Mouse (Mus musculus) granulocyte monocyte progenitor cell, adult 5-6 weeks (primary cell): ENCODE results near the gene Syf2. TPM values are rescaled to one million over a fixed set of nuclear protein-coding genes. Genes with fewer than 3 reads are reported as not detected.
"Not testable (repeated sequence)": the region's sequence is repeated elsewhere in the genome, so short reads cannot be mapped to it uniquely, and the experiment has no call there.

Source experiments
- ATAC-seq: replicated peaks from 2 replicates; pipeline ENCODE4 v1.8.0; 2016; ENCODE audit warnings: mild to moderate bottlenecking, moderate TSS enrichment, inconsistent platforms; ENCODE audit not compliant: poor library complexity, severe bottlenecking
- total RNA-seq, 2 experiments: library from RNA; stranded (forward) in 1 of 2; stranded (reverse) in 1 of 2; fragments of 200-712, 200-1000 nt in 1 of 2; fragments of >200 nt in 1 of 2; fragmentation: Nextera tagmentation in 1 of 2; gene quantifications; 2 replicates each; pipeline ENCODE4 v1.2.3; 2014 to 2017

The Syf2 gene
- total RNA-seq (2014; fragmentation: Nextera tagmentation) (43.5 and 50.5 TPM in 2 replicates), total RNA-seq (2017) (180 and 201 TPM in 2 replicates)

DNA sequence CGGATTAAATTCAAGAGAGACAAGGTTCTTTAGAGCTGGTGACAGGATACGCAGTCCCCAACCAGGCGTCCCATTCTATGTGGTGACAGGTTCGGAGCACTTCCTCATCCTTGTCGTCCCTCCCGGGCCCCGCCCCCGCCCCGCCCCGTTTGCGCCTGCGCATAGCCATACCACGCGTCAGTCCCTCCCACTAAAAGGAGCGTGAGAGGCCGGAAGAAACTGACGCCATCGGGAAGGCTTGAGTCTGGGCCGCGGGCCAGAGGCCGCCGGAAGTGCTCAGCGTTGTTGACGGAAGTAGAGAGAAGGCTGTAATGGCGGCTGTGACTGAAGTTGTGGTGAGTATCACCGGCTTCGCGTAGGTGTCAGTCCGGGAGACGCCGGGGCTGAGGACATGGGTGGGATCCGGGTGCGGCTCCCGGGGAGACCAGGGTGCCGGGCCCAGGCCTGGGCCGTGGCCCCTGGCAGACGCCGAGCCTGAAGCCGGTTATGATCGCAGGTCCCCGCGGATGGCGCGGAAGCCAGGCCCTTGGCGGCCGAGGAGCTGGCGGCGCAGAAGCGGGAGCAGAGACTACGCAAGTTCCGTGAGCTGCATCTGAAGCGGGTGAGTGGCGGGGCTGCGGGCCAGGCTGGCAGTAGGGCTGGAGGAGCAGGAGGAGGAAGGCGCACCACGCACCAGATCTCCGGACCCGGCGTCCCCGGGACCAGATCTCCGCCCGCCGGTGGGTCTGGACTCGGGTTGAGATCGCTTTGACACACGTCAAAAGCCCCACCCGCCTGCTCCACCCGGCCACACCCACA is at the start of gene Syf2:
Syf2 (plus strand) TSS at position 215 of the 798 bp plus-strand sequence.
- ATAC-seq, result peak; percentile 81

DNA sequence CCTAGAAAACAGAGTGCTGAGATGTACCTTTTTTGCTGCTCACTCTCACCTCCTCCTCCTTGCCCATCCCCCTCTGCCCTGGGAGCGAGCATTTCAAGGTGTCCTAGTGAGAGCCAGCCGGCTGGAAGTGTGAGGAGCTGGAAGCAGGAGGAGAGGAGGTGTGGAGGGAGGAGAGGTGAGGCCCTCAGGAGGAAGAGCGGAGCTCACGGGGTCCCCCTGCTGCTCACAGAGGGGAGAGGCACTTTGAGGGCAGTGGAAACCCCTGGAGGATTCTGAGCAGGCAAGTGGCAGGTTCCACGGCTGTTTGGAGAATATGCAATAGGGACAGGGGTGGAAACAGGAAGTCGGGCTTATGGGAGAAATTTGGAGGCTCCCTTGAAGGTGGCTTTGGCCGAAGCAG is 47.4 kb upstream of the Syf2 start:
- peak; percentile 66 for ATAC-seq

DNA sequence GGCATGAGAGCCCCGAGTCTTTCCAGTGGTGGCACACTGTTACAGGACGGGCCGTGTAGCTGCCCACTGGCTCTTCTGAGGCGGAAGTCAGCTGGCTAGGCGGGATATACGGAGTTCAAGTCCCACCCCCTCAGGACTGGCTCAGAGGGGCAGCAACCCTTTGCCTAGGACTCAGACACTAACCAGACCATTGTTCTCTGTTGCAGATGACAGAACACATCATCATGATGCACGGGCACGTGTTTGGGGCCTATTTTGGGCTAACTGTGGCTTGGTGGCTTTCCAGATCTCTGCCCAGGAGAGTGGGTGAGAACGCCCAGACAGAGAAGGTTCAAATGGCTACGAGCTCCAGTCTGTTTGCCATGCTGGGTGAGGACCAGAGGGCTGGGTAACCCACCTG is 46.9 kb upstream of the Syf2 start:
- ATAC-seq, result no peak

DNA sequence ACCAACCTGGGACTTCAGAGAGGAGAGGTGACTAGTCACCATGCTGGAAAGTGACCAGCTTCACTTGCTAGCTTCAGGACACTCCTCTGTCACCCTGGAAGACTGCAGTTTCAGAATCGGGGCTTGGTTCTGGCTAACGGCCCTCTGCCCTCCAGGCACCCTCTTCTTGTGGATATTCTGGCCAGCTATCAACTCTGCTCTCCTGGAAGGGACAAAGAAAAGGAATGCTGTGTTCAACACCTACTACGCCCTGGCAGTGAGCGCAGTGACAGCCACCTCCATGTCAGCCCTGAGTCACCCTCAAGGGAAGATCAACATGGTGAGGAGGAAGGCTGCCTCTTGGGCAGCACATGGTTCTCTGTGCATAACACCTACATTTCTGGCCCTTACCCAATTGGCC is 46.3 kb upstream of the Syf2 start:
- ATAC-seq, result no peak

DNA sequence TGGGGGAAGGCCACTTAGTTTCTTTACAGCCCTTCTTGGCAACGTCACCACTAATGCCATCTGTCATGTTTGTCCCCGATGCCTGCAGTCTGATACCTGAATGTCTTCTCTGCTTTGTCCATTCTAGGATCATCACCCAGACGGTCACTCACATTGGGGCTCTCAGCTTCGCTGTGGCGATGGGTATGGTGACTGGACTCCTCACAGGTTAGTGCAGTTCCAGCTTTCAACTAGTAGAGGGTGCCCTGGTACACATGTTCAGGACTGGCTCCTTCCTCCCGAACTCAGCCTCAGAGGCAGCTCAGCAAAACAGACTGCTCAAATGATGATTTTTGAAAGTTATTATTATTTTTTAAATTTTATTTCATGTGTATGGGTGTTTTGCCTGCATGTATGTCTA is 38.6 kb upstream of the Syf2 start:
- no peak for ATAC-seq

DNA sequence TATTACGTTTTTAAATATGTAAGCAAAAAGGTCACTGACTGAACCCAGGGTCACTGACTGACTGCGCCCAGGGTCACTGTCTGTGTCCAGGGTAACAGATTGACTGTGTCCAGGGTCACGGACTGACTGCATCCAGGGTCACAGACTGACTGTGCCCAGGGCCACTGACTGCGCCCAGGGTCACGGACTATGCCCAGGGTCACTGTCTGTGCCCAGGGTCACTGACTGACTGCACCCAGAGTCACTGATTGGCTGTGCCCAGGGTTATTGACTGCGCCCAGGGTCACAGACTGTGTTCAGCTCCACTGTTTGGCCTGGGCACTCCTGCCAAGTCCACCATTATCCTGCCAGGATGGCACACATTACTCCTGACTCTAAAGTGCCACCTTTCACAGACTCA is 33.4 kb upstream of the Syf2 start:
- ATAC-seq, result no peak

DNA sequence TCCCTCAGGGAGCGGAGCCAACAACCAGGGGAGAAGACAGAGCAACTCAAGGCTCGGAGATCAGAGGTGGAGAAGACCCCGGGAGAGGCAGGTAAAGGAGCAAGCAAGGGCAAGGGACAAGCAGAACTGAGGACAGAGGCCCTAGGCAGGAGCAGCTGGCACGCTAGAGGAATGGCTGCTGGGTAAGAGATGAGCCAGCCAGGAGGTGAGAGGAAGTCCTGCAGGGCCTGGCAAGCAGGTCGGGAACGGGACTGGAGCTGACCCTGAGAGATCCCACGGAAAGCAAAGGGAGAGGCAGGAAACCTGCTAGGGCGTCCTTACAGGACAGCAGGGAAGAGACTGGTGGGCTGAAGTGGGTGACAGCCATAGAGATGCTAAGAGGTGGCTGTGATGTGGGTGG is 29.6 kb upstream of the Syf2 start:
- ATAC-seq, result no peak

DNA sequence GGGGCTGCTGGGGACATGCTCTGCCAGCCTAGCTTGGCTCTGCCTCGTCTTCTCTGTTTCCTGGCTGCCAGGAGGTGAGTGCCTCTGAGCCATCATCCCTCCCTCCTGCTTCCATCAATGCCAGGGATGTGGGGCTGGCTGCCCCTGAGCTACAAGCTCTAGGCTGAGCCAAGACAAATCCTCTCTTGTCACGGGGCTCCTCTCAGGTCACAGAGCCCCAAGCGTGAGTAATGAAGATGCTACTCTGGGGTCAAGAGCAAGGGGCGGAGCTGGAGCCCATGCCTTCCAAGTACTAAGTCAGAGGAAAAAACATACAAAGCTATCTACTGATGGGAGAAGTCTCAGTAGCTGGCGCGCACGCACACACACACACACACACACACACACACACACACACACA is 27.7 kb upstream of the Syf2 start:
- ATAC-seq, result no peak

DNA sequence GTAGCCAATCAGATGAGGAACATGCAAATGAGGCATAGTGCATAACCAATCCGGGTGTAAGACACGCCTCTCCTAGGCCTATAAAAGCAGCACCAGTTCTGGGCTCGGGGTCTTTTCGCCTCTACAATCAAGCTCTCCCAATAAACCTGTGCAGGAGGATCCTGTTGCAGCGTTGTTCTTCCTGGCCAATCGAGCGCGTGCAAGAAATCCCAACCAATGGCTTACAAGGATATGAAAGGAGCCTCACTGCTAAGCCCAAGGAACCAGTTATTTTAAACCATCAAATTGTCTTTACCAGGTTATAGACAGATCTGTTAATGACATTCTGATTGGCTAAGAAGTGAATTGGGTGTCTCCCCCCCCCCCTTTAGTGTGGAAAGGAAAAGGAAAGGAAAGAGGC is 19.3 kb upstream of the Syf2 start:
- ATAC-seq, result not testable (repeated sequence)

DNA sequence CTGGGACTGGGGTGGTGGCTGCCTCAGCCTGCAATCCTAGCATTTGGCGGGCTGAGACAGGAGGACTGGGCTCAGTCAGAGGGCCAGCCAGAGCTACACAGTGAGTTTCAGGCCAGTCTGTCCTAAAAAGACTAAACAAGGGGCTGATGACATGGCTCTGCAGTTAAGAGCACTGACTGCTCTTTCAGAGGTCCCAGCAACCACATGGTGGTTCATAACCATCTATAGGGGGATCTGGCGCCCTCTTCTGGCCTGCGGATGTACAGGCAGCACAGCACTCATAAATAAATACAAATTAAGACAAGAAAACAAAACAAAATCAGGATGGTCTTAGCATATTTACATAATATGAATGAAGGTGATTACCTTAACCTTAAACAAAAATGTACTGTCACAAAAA is 17.3 kb upstream of the Syf2 start:
- peak; percentile 24; the same call in 1 of the 2 replicates for ATAC-seq

DNA sequence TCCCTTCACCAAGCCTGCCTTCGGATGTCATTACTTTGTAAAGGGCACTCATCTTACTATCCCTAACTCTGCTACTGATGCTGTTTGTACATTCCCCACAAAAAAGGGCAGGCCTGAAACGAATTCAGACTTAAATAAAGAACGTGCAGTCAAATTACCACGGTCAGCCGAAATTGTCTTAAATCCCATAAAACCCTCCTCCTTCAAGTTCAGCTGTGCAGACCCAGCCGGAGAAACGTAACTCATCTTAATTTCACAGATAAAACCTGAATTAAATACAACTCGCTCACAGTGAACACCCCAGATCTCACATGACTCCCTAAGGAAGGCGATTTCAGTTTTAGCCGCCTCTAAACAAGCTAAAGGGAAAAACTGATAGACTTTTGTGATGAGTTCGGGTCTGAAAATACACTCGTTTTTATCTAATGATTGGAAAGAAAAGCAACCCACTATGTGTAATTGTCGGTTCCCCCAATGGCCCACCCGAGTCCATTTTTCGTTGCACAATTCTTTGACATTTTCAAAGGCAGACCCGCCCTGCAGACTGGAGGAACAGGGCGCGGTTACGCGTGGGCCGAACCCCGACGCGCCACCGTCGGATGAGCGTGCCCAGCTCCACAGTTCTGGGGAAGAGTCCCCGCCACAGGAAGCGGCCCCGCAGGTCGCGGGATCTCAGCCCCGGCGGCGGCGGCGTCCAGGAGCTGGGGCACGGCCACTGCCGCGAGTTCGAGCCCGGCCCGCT is 16.4 kb upstream of the Syf2 start:
- peak; percentile 40 for ATAC-seq

DNA sequence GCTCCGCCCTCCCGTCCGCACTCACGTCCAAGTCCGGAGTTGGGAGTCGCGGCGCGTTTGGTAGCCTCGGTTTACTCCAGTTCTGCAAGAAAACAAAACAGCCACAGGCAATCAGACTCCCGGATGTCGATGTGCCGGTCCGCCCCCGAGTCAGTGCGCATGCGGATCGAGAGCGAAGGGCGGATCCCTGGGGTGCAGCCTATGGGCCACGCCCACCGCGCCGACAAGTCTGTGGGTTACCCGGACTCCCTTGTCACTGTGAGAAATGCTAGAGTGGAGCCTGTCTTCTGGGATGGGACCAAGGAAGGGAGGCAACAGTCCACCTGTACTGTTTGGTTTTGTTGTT is 15.9 kb upstream of the Syf2 start, which contains the start of gene Tmem50a:
Tmem50a (minus strand) TSS at position 161 of the 346 bp plus-strand sequence.
- ATAC-seq, result peak; percentile 76

DNA sequence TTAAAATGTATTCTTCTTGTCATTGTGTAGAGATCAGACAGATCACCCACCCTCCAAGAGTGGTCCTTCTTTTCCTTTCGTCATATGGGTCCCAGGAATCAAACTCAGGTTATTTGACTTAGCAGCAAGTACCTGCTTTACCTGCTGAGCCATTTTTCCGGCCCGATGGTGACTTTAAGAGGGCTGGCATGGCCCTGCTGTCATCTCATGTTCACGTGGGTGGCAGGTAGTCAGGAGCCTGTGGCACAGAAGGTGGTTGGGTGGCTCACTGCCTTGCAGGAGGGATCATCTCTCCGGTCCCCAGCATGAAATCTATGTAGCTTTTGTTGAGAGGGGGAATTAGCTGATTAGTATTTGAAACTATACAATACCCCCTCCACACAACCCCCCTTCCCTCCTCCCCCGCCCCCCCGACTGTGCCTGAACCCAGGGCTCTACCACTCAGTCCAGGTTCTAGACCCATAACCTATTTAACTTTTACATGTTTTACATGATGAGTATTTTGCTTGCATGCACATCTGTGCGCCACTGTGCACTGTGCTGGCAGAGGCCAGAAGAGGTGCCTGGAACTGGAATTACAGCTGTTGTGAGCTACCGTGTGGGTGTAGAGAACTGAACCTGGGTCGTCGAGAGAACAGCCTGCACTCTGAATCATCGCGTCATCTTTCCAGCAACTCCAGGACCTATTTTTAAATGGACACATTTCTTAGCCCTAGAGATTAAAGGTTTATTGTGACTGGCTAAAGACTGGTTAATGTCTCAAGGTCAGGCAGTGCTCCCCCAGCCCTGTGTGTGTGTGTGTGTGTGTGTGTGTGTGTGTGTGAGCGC is 15.3 kb upstream of the Syf2 start:
- no peak for ATAC-seq

DNA sequence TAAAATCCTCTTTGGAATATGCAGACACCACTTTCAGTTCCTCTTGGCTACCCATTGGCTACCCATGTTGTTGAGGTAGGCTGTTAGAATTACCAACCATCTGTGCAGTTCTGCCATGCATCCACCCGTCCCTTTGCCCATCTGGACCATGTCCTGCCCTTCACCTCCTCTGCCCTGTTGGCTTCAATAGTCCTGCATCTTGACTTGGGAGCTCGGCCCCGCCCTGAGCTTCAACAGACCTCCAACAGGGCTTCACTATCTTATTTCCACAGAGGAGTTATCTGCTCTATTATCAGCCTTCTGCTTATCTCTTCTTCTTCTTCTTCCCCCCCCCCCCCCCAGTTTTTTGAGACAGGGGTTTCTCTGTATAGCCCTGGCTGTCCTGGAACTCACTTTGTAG is 13.5 kb upstream of the Syf2 start:
- ATAC-seq, result peak; percentile 26

DNA sequence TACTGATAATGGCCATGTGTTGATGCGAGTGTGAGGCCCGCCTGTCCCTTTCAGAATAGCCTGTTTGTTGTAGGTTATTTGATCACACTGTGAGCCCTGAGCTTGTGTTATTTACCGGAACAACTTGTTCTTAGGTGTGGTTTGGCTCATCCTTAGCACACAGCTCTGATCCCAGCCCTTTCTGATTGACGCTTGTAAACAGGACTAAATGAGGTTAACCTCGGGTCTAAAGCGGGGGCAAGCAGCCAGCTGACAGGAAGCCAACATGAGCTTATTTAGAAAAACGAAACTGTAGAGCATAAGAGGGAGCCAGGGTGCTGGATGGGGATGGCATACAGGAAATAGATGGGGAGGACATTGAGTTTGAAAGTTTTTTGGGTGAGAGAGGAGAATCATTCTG is 12.3 kb upstream of the Syf2 start:
- ATAC-seq, result no peak

DNA sequence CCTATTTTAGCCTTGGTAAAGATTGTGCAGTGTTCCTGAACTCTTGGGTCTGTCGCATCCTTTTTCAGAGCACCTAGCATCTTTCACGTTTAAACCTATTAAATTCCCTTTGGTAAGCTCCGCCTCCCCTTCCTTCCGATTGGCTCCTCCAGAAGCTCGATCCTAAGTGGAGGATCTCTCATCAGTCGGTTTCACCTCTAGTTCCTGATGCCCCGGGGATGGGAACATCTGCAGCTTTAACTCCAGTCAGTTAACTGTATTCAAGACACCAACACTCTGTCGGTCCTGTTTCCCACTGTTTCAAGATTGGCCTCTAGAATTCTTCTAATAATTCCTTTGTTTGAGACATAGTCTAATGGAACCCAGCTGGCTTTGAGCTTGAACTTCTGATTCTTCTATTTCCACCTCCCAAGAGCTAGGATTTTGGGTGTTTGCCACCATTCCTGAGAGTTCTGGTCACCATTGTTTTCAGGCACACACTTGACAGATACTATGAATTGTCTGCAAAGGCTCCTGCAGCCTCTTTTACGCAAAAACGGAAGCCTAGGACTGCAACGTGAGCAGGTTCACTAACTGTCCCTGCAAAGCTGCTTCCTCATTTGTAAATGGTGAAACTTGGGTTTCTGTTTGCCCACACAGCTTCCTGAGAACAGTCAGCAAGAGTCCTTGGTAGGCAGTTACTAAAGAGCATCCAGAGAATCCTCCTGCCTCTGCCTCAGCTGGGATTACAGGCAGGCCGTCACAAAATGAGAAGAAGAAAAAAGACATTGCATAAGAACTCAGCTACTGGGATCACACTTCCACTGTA is 10.8 kb upstream of the Syf2 start:
- ATAC-seq, result peak; percentile 55

DNA sequence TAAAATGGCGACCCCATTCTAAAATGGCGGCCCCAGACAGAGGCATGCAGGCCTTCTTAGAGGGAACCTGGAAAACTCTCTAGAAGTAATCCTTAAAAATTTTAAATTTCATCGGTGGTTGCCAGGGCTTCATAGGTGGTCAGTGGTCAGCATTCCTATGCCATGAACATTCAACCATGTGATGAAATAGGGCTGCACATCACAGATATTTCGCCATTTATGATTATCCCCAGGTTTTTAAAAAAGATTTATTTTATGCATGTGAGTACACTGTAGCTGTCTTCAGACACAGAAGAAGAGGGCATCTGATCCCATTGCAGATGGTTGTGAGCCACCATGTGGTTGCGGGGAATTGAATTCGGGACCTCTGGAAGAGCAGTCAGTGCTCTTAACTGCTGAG is 10.1 kb upstream of the Syf2 start:
- ATAC-seq, result no peak

DNA sequence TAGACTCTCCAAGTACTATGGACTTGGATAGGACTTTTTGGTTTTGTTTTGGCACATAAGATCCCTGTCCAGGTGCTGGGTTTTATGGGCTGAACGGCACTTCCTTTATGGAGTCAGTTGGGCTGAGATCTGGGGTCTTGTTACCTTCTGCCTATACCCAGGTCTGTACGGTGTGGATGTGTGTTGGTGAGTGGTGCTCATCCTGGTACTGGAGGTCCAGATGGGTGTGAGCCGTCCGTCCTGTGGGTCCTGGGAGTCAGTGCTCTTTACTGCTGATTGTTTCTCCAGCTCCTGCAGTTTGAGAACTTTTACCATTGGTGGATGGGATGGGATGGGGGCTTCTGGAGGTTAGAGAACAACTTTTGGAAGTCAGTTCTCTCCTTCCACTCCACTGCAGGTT is 9.0 kb upstream of the Syf2 start:
- ATAC-seq, result no peak

DNA sequence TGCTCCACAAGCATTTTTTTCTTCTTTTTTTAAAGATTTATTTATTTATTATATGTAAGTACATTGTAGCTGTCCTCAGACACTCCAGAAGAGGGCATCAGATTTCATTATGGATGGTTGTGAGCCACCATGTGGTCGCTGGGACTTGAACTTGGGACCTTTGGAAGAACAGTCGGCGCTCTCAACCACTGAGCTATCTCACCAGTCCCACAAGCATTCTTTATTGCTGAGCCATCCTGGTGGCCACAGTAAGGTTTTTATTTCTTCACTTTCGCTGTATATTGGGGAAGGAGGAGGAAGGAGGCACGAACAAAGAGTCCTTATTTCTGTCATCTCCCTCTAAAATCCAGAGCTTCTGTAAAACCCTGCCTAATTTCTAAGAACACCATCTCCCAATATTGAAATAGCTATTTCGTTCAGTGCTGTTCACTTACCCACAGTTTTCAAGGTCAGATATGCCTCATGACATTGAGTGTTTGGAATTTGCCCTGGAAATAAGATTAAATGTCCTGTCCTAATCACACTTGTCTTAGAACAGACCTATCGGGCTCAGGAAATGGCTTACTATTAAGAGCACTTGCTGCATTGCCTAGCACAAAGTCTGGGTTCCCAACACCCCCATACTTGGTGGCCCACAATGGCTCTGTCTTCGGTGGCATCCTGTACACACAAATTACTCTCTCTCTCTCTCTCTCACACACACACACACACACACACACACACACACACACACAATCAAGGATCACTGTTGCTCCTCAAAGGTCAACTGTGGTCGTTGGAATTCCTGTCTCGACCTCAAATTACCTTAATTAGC is 8.4 kb upstream of the Syf2 start:
- ATAC-seq, result no peak
